Mouse (Mus musculus) hindbrain, embryonic 11.5 days (tissue): ENCODE measurements around the gene Cacna1f. TPM values are rescaled to one million over a fixed set of nuclear protein-coding genes. Genes with fewer than 3 reads are reported as not detected.
A peak's percentile ranks its signal among the peaks of the same experiment; 100 is the strongest.

ENCODE experiments used
- ATAC-seq: fragments of 200-750 bp; cut with Nextera tagmentation; 2 replicates; pipeline ENCODE4 v1.8.0; 2017; ENCODE audit warnings: mild to moderate bottlenecking, moderate TSS enrichment, moderate library complexity; ENCODE audit not compliant: low FRiP score
- DNase-seq: peaks from one replicate; pipeline ENCODE4 v3.0.0-alpha.2; 2015; ENCODE audit warnings: low spot score
- H3K27ac ChIP-seq: fragments of 300-500 bp; sonication (generic); 2 replicates; pipeline ENCODE4 v1.5.1; 2014; ENCODE audit warnings: mild to moderate bottlenecking, low read depth, low read length
- H3K27me3 ChIP-seq: fragments of 300-500 bp; sonication (generic); 2 replicates; pipeline ENCODE4 v1.6.1; 2014; ENCODE audit warnings: mild to moderate bottlenecking, low read length, moderate library complexity, mixed read lengths; ENCODE audit not compliant: control insufficient read depth, insufficient read depth
- H3K36me3 ChIP-seq: fragments of 300-500 bp; sonication (generic); 2 replicates; pipeline ENCODE4 v1.6.1; 2014; ENCODE audit warnings: mild to moderate bottlenecking, low read length, moderate library complexity, mixed read lengths; ENCODE audit not compliant: control insufficient read depth, insufficient read depth
- H3K4me1 ChIP-seq: fragments of 300-500 bp; sonication (generic); replicated peaks from 2 replicates; pipeline ENCODE4 v1.6.1; 2014; ENCODE audit warnings: low read length, mixed read lengths; ENCODE audit not compliant: control insufficient read depth, insufficient read depth
- H3K4me2 ChIP-seq: fragments of 300-500 bp; sonication (generic); replicated peaks from 2 replicates; pipeline ENCODE4 v1.6.1; 2014; ENCODE audit warnings: mild to moderate bottlenecking, low read depth, low read length
- H3K4me3 ChIP-seq: fragments of 300-500 bp; sonication (generic); 2 replicates; pipeline ENCODE4 v1.5.1; 2014; ENCODE audit warnings: low read depth, low read length
- H3K9ac ChIP-seq: fragments of 300-500 bp; sonication (generic); 2 replicates; pipeline ENCODE4 v1.6.1; 2014; ENCODE audit warnings: low read depth, low read length
- H3K9me3 ChIP-seq: fragments of 300-500 bp; sonication (generic); 2 replicates; pipeline ENCODE4 v1.6.1; 2016; ENCODE audit warnings: low read length; ENCODE audit not compliant: control insufficient read depth
- WGBS: fragments of 180-500 bp; shearing (Covaris S2); extraction: QIAGEN DNeasy Blood & Tissue Kit; methylation state at CpG from one replicate; pipeline ENCODE4 v1.1.7; 2014; 5-methylcytosine and 5-hydroxymethylcytosine counted together
- polyA plus RNA-seq: library from polyadenylated mRNA; unstranded; fragments of >200 nt; fragmentation: Nextera tagmentation; extraction: Ambion mirVana; gene quantifications from 2 replicates; pipeline ENCODE4 v1.2.1, GENCODE M21; 2014

Gene Cacna1f
- polyA plus RNA-seq, 1 experiment from 2014 or later = not detected

DNA sequence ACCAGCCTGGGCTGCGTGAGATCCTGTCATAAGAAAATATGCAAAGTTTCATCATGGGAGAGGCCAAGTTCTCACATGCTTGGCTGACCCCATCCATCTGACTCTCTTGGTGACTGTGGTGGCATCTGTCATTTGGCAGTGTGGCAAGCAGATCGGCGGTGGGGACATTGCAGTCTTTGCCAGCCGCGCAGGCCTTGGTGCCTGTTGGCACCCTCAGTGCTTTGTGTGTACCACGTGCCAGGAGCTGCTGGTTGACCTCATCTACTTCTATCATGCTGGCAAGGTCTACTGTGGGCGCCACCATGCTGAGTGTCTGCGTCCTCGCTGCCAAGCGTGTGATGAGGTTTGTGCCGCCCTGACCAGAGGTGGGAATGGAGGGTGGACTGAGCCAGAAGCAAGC is 57.9 kb downstream of the Cacna1f start:
- Histone ChIP-seq H3K27ac (no peak overlapping the region), H3K9ac (no peak overlapping the region), H3K36me3 (no peaks in the 10 kb centered on the region), H3K4me1 (no peaks in the 10 kb centered on the region), H3K4me3 (no peak overlapping the region), H3K9me3 (no peaks in the 10 kb centered on the region), H3K4me2 (no peak overlapping the region), H3K27me3 (no peaks in the 10 kb centered on the region)
- ATAC-seq = no peak
- 87% methylated on average over 11 of the region's 11 CpGs for WGBS
- no peak for DNase-seq

GRCm38 (mm10) chrX:7665739-7666502 is 59.0 kb downstream of the Cacna1f start:
- no peak overlapping the region for H3K4me3 ChIP-seq
- DNase-seq = no peak
- H3K4me2 ChIP-seq = no peak overlapping the region
- H3K27me3 ChIP-seq = no peaks in the 10 kb centered on the region
- 70% methylated on average over 21 of the region's 21 CpGs for WGBS
- H3K9me3 ChIP-seq = no peaks in the 10 kb centered on the region
- ATAC-seq = no peak
- H3K4me1 ChIP-seq = no peaks in the 10 kb centered on the region
- H3K27ac ChIP-seq = no peak overlapping the region
- no peak overlapping the region for H3K9ac ChIP-seq
- H3K36me3 ChIP-seq = no peaks in the 10 kb centered on the region

GRCm38 (mm10) chrX:7670390-7670881 is 63.6 kb downstream of the Cacna1f start:
- Histone ChIP-seq H3K4me1 (no peaks in the 10 kb centered on the region), H3K9me3 (no peaks in the 10 kb centered on the region), H3K36me3 (no peaks in the 10 kb centered on the region), H3K4me2 (peak overlapping the region; percentile 46), H3K4me3 (peak overlapping the region; percentile 32), H3K27me3 (no peaks in the 10 kb centered on the region), H3K27ac (no peak overlapping the region), H3K9ac (peak overlapping the region; percentile 40; the same call in 1 of the 2 replicates)
- peak; percentile 82 for ATAC-seq
- 12% methylated on average over 18 of the region's 19 CpGs for WGBS
- peak; percentile 53 for DNase-seq

DNA sequence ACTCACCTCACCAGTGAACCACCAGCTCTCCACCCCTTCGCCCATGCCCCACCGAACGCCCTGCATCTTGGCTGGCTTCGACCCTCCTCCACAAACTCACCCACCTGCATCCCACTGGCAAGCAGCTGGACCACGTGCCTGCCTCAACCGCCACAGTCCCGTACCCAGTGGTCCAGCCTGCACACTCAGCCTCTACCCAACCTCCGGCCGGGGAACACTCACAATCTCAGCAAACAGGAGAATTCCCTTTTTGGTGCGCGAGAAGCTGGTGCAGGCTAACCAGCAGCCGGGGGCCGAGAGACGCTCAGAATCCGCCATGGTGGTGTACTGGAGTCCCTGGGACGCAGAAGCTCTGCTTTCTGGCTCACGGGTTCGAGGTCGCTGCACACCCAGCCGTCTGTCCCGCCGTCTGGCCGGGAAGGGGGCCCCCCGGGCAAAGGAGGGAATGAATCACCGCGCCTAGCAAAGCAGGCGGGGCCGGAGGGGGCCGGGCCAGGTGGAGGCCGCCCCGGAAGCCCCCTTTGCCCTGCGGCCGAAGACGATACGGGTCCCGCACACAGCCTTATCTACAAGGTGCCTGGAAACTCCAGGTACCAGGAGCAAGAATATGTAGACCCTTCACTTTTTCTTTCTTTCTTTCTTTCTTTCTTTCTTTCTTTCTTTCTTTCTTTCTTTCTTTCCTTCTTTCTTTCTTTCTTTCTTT is 64.2 kb downstream of the Cacna1f start, which contains the start of gene Plp2:
Gene Plp2, minus strand, starts transcription at position 470 of the 703 bp plus-strand sequence.
- Histone ChIP-seq H3K4me1 (no peaks in the 10 kb centered on the region), H3K36me3 (no peaks in the 10 kb centered on the region), H3K27me3 (no peaks in the 10 kb centered on the region), H3K9ac (peak within 1 kb of the TSS; percentile 40), H3K27ac (no peak within 1 kb of the TSS), H3K4me2 (peak within 1 kb of the TSS; percentile 46), H3K4me3 (peak within 1 kb of the TSS; percentile 32), H3K9me3 (no peaks in the 10 kb centered on the region)
- WGBS = 17% methylated on average over 14 of the region's 36 CpGs
- peak; percentile 62 for ATAC-seq
- no peak for DNase-seq

DNA sequence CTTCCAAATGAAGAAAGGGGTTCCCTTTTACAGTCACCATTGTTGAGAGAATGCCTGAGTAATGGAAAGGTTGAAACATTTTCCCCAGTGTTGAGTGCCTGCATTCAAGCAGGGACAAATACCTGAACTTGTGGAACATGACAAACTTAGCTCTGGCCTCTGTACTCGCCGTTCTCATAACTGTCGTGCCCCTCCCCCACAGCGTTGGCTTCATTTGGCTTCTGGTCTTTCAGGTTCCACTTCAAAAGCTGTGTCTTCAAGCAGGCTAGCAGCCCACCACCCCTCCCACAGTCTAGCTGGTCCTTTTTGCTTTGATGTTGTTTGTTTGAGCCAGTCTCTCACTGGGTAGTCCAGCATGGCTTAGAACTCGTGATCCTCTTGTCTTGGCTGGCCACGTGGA is 65.9 kb downstream of the Cacna1f start:
- H3K27me3 ChIP-seq = no peaks in the 10 kb centered on the region
- 51% methylated on average over 6 of the region's 6 CpGs for WGBS
- no peaks in the 10 kb centered on the region for H3K9me3 ChIP-seq
- no peak for ATAC-seq
- no peak overlapping the region for H3K9ac ChIP-seq
- no peak overlapping the region for H3K27ac ChIP-seq
- H3K4me1 ChIP-seq = no peaks in the 10 kb centered on the region
- H3K36me3 ChIP-seq = no peaks in the 10 kb centered on the region
- DNase-seq = no peak
- no peak overlapping the region for H3K4me3 ChIP-seq
- no peak overlapping the region for H3K4me2 ChIP-seq

- no peak overlapping the region for H3K4me2 ChIP-seq
- no peak overlapping the region for H3K4me3 ChIP-seq
- no peaks in the 10 kb centered on the region for H3K9me3 ChIP-seq
- H3K27me3 ChIP-seq = no peaks in the 10 kb centered on the region
- WGBS = 30% methylated on average over 12 of the region's 12 CpGs
- no peak overlapping the region for H3K27ac ChIP-seq
- DNase-seq (no peak), ATAC-seq (no peak)
- H3K4me1 ChIP-seq = no peaks in the 10 kb centered on the region
- H3K36me3 ChIP-seq = no peaks in the 10 kb centered on the region
- no peak overlapping the region for H3K9ac ChIP-seq
These were observed 66.8 kb downstream of the Cacna1f start for GRCm38 (mm10) chrX:7673578-7674281.

- Histone ChIP-seq H3K36me3 (no peaks in the 10 kb centered on the region), H3K4me3 (no peak overlapping the region), H3K27ac (no peak overlapping the region), H3K4me1 (no peaks in the 10 kb centered on the region), H3K4me2 (peak overlapping the region; percentile 11), H3K27me3 (no peaks in the 10 kb centered on the region), H3K9ac (no peak overlapping the region), H3K9me3 (no peaks in the 10 kb centered on the region)
- DNase-seq (peak; percentile 16), ATAC-seq (no peak)
- WGBS = 33% methylated on average over 28 of the region's 28 CpGs
These were observed 67.6 kb downstream of the Cacna1f start for GRCm38 (mm10) chrX:7674284-7675000.

DNA sequence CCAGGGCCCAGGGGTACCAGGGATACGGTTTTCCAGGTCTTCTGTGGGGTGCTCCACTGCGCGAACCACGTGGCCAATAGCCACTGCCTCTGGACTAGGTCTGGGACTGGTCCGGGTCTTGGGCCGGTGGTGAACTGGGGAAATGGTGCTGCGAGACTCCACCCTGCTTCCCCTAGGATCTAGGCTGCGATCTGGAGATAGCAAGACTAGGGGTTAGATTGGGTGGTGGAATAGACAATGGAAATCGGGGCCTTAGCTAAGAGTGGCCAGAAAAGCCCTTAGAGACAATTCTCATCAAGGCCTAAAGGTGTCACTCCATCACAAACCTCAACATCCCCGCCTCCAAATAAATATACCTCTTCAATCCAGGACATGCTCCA is 68.1 kb downstream of the Cacna1f start:
- Histone ChIP-seq H3K4me3 (no peak overlapping the region), H3K36me3 (no peaks in the 10 kb centered on the region), H3K4me1 (no peaks in the 10 kb centered on the region), H3K9ac (no peak overlapping the region), H3K27me3 (no peaks in the 10 kb centered on the region), H3K27ac (no peak overlapping the region), H3K9me3 (no peaks in the 10 kb centered on the region), H3K4me2 (peak overlapping the region; percentile 11)
- no peak for ATAC-seq
- no peak for DNase-seq
- 38% methylated on average over 10 of the region's 10 CpGs for WGBS
